Mouse (Mus musculus) ovary, adult 18-20 months (tissue): ENCODE data around the gene Tmc4.
A peak's percentile ranks its signal among the peaks of the same experiment; 100 is the strongest.

Source experiments
- DNase-seq: peaks from one replicate; pipeline ENCODE4 v3.0.0; 2022; ENCODE audit warnings: low spot score, mixed read lengths

Tmc4 gene

GRCm38 (mm10) chr7:3630478-3630815, 46.9 kb downstream of the Tmc4 start:
- no peak for DNase-seq

GRCm38 (mm10) chr7:3629543-3630477, 47.5 kb downstream of the Tmc4 start, which contains the start of the genes Tfpt and Prpf31:
Gene Tfpt, minus strand, starts transcription at chr7:3629929.
Gene Prpf31, plus strand, starts transcription at chr7:3629985.
- peak; percentile 87 for DNase-seq

- no peak for DNase-seq
Observed at GRCm38 (mm10) chr7:3629030-3629429, 48.3 kb downstream of the Tmc4 start.

- peak; percentile 81 for DNase-seq
Observed at GRCm38 (mm10) chr7:3617242-3617995, 59.9 kb downstream of the Tmc4 start, which contains the start of gene Ndufa3. Gene Ndufa3, plus strand, starts transcription at chr7:3617373.

GRCm38 (mm10) chr7:3616389-3617241, 60.7 kb downstream of the Tmc4 start:
- no peak for DNase-seq

GRCm38 (mm10) chr7:3616057-3616388, 61.3 kb downstream of the Tmc4 start, which contains the start of gene Oscar:
Gene Oscar, minus strand, starts transcription at chr7:3616157.
- DNase-seq, result no peak
